Mouse (Mus musculus) kidney, adult 2 months (tissue): ENCODE measurements at regions not wholly inside any gene's neighbourhood (a gene's known extent, or its start where the extent isn't known, plus 50 kb on each side); places are given as distances from the start of the nearest gene placed in this dataset.
A peak's percentile ranks its signal among the peaks of the same experiment; 100 is the strongest.

ENCODE experiments used
- DNase-seq: peaks from one replicate; pipeline ENCODE4 v3.0.0; 2021
- H3K27ac ChIP-seq: fragments of 200-500 bp; 2 replicates; pipeline ENCODE4 v1.5.1; 2012; ENCODE audit warnings: low read depth, low read length, control low read depth, inconsistent platforms; ENCODE audit not compliant: insufficient read depth
- H3K27me3 ChIP-seq: fragments of 200-500 bp; replicated peaks from 2 replicates; pipeline ENCODE4 v1.6.1; 2012; ENCODE audit warnings: mild to moderate bottlenecking, moderate library complexity, low read length, inconsistent platforms; ENCODE audit not compliant: control insufficient read depth, insufficient read depth
- H3K36me3 ChIP-seq: fragments of 200-500 bp; 2 replicates; pipeline ENCODE4 v1.6.1; 2012; ENCODE audit warnings: mild to moderate bottlenecking, moderate library complexity, low read length, inconsistent platforms; ENCODE audit not compliant: control insufficient read depth, insufficient read depth
- H3K4me1 ChIP-seq: fragments of 200-500 bp; 2 replicates; pipeline ENCODE4 v1.6.1; 2011; ENCODE audit warnings: low read length; ENCODE audit not compliant: control insufficient read depth, insufficient read depth
- H3K4me3 ChIP-seq: fragments of 200-500 bp; 2 replicates; pipeline ENCODE4 v1.5.1; 2011; ENCODE audit warnings: mild to moderate bottlenecking, low read depth, low read length, control low read depth; ENCODE audit not compliant: insufficient read depth
- CTCF ChIP-seq: fragments of 200-500 bp; conservative IDR thresholded peaks from 2 replicates; pipeline ENCODE4 v1.5.1; 2011; ENCODE audit warnings: low read depth, mild to moderate bottlenecking, control low read depth, low read length, moderate library complexity, mixed read lengths; ENCODE audit not compliant: insufficient read depth, insufficient read length
- POLR2A ChIP-seq: fragments of 200-500 bp; IDR thresholded peaks from one replicate; pipeline ENCODE4 v1.6.1; 2011; ENCODE audit warnings: low read depth, low read length, control low read depth
- WGBS: fragments of 180-500 bp; shearing (Covaris S2); methylation state at CpG from one replicate; pipeline ENCODE4 v1.1.7; 2018; 5-methylcytosine and 5-hydroxymethylcytosine counted together

DNA sequence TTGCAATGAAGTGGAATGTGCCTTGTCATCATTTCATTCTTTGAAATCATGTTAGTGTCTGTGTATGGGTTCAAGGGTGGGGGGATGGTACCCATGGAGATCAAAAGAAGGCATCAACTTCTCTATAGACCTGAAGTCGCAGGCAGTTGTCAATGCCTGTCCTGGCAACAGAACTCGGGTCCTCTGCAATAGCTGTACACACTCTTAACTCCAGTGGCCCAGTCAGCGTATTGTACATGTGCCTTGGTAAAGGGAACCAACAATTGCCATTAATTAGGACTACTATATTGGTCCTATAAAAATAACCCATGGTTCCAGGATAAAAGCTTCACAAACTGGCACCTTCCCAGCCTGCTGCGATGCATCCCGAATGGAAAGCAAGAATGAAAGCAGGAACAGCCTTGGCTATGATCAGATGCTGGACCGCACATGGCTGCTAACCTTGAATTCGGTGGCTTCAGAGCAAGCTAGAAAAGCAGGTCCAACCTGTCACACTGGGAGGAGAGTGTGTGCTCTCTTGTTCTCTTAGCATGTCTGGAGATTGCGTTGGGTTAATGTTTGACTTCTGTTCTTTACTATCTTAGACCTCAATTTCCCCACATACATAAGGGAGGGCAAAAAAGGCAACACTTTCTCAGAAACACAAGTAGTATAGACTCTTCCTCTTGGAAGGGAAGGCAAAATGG is 107.0 kb downstream of the Nufip1 start:
- H3K36me3 ChIP-seq: no peaks in the 10 kb centered on the region
- peak; percentile 18 for DNase-seq
- H3K27me3 ChIP-seq: no peaks in the 10 kb centered on the region
- TF ChIP-seq CTCF (no peak), POLR2A (no peak)
- no peaks in the 10 kb centered on the region for H3K4me1 ChIP-seq
- H3K4me3 ChIP-seq: no peak overlapping the region
- H3K27ac ChIP-seq: no peak overlapping the region
- WGBS: 82% methylated on average over 8 of the region's 8 CpGs

DNA sequence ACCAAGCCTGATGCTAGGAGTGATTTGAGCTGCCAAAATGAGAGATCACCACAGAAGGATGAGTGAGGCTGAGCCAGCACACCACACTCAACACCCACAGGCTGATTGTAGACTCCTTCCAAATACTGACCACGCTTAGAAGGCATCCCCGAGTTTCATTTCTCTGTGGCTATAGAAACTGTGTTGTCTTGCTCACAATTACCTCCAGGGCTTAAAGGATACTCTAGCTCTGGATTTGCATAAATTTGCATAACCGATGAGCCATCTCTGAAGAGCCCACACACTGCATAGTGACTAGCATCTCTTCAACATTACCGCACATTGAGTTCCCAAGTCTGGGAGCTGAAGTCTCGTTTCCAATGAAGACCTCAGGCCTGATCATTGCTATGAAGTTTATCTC is 110.3 kb downstream of the Nufip1 start:
- no peaks in the 10 kb centered on the region for H3K4me1 ChIP-seq
- no peak overlapping the region for H3K4me3 ChIP-seq
- no peaks in the 10 kb centered on the region for H3K27me3 ChIP-seq
- TF ChIP-seq POLR2A: no peak
- no peaks in the 10 kb centered on the region for H3K36me3 ChIP-seq
- 83% methylated on average over 5 of the region's 5 CpGs for WGBS
- no peak overlapping the region for H3K27ac ChIP-seq
- no peak for DNase-seq

GRCm38 (mm10) chr14:76221617-76222319 is 111.1 kb downstream of the Nufip1 start:
- H3K27ac ChIP-seq: no peak overlapping the region

GRCm38 (mm10) chr14:76222320-76222626 is 111.6 kb downstream of the Nufip1 start:
- no peak for TF ChIP-seq CTCF
- TF ChIP-seq POLR2A: no peak
- Histone ChIP-seq H3K4me3 (no peak overlapping the region), H3K36me3 (no peaks in the 10 kb centered on the region), H3K27me3 (no peaks in the 10 kb centered on the region), H3K27ac (no peak overlapping the region), H3K4me1 (no peaks in the 10 kb centered on the region)
- WGBS: 95% methylated on average over 1 of the region's 1 CpGs
- no peak for DNase-seq

More at GRCm38 (mm10) chr14:76221617-76222319, 111.1 kb downstream of the Nufip1 start:
- no peaks in the 10 kb centered on the region for H3K4me1 ChIP-seq
- 43% methylated on average over 10 of the region's 10 CpGs for WGBS
- TF ChIP-seq CTCF: no peak
- no peak for TF ChIP-seq POLR2A
- no peak overlapping the region for H3K4me3 ChIP-seq
- no peak for DNase-seq
- H3K27me3 ChIP-seq: no peaks in the 10 kb centered on the region
- H3K36me3 ChIP-seq: no peaks in the 10 kb centered on the region

DNA sequence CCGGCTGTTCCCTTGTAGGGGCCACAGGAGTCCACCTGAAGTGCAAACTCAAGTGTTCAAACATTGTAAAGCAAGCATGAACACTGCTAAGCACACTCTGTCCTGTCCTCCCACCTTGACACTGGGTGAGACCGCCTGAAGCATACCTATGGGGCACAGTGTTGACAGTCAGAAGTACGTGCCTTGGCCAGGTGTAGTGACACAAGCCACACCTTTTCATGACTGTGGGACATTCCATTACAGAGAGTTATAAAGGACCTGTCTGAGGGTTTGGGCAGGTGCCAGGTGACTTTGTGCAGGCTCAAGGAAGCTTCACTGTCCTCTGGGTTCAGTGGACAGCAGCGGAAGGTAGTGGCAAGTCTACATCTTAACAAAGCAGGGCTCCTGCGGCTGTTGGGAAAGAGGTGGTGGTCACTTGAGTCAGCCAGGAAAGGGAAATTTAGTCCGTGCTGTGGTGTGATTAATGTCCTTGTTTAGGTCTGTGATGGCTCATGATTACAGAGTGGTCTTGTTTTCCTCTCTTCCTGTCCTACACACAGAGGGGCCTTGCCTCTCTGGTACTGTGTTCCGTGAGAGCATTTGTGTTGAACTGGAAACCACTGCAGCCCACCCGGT is 112.5 kb downstream of the Nufip1 start:
- H3K36me3 ChIP-seq: no peaks in the 10 kb centered on the region
- no peak overlapping the region for H3K4me3 ChIP-seq
- H3K27ac ChIP-seq: no peak overlapping the region
- no peaks in the 10 kb centered on the region for H3K27me3 ChIP-seq
- H3K4me1 ChIP-seq: no peaks in the 10 kb centered on the region
- 71% methylated on average over 8 of the region's 8 CpGs for WGBS
- TF ChIP-seq POLR2A (no peak), CTCF (no peak)
- DNase-seq: no peak

- no peak for DNase-seq
- Histone ChIP-seq H3K27ac (no peak overlapping the region), H3K4me1 (no peaks in the 10 kb centered on the region), H3K4me3 (no peak overlapping the region), H3K27me3 (no peaks in the 10 kb centered on the region), H3K36me3 (no peaks in the 10 kb centered on the region)
- 95% methylated on average over 2 of the region's 2 CpGs for WGBS
- no peak for TF ChIP-seq POLR2A
- TF ChIP-seq CTCF: no peak
Measured at GRCm38 (mm10) chr14:76223903-76224302, 113.2 kb downstream of the Nufip1 start.

- Histone ChIP-seq H3K4me1 (no peaks in the 10 kb centered on the region), H3K36me3 (no peaks in the 10 kb centered on the region), H3K27me3 (no peaks in the 10 kb centered on the region), H3K4me3 (no peak overlapping the region), H3K27ac (no peak overlapping the region)
- 52% methylated on average over 12 of the region's 12 CpGs for WGBS
- no peak for DNase-seq
- TF ChIP-seq CTCF (no peak), POLR2A (no peak)
Measured at GRCm38 (mm10) chr14:76225532-76225931, 114.8 kb downstream of the Nufip1 start.
